Mouse (Mus musculus): Measurements from ENCODE around the gene Rbck1.

The Rbck1 gene

GRCm38 (mm10) chr2:152343329-152344213 lies 11.1 kb upstream of the Rbck1 start, which contains the start of gene Trib3:
TSS of gene Trib3 (minus strand) at chr2:152344032.
- DNase-seq (ENCODE audit: low spot score in 2 of 2), result peak in 1 of 2 experiments; percentile 62

- DNase-seq (ENCODE audit: low spot score in 2 of 2), result no peak
Observed at GRCm38 (mm10) chr2:152339631-152340179, 7.3 kb upstream of the Rbck1 start.

- no peak for DNase-seq (ENCODE audit: low spot score in 2 of 2)
Observed at GRCm38 (mm10) chr2:152338319-152338718, 5.9 kb upstream of the Rbck1 start.

GRCm38 (mm10) chr2:152337591-152338212 lies 5.2 kb upstream of the Rbck1 start:
- no peak for DNase-seq (ENCODE audit: low spot score in 2 of 2)

GRCm38 (mm10) chr2:152336856-152337255 lies 4.4 kb upstream of the Rbck1 start:
- DNase-seq (ENCODE audit: low spot score in 2 of 2), result no peak

- no peak for DNase-seq (ENCODE audit: low spot score in 2 of 2)
Observed at GRCm38 (mm10) chr2:152335289-152335820, 2.9 kb upstream of the Rbck1 start.

- no peak for DNase-seq (ENCODE audit: low spot score in 2 of 2)
Observed at GRCm38 (mm10) chr2:152333345-152334006, 1.0 kb upstream of the Rbck1 start.

- DNase-seq (ENCODE audit: low spot score in 2 of 2), result no peak
Observed at GRCm38 (mm10) chr2:152330858-152331423, 1.5 kb downstream of the Rbck1 start.

GRCm38 (mm10) chr2:152327980-152328379 lies 4.5 kb downstream of the Rbck1 start:
- no peak for DNase-seq (ENCODE audit: low spot score in 2 of 2)

- no peak for DNase-seq (ENCODE audit: low spot score in 2 of 2)
Observed at GRCm38 (mm10) chr2:152326654-152327053, 5.8 kb downstream of the Rbck1 start.

GRCm38 (mm10) chr2:152326157-152326556 lies 6.3 kb downstream of the Rbck1 start:
- no peak for DNase-seq (ENCODE audit: low spot score in 2 of 2)

GRCm38 (mm10) chr2:152324842-152325241 lies 7.6 kb downstream of the Rbck1 start:
- DNase-seq (ENCODE audit: low spot score in 2 of 2), result no peak

- DNase-seq (ENCODE audit: low spot score in 2 of 2), result no peak
Observed at GRCm38 (mm10) chr2:152323971-152324370, 8.5 kb downstream of the Rbck1 start.

GRCm38 (mm10) chr2:152322198-152322597 lies 10.3 kb downstream of the Rbck1 start:
- no peak for DNase-seq (ENCODE audit: low spot score in 2 of 2)

GRCm38 (mm10) chr2:152321558-152321957 lies 10.9 kb downstream of the Rbck1 start:
- no peak for DNase-seq (ENCODE audit: low spot score in 2 of 2)

GRCm38 (mm10) chr2:152317054-152317453 lies 15.4 kb downstream of the Rbck1 start:
- no peak for DNase-seq (ENCODE audit: low spot score in 2 of 2)

GRCm38 (mm10) chr2:152313926-152314325 lies 18.5 kb downstream of the Rbck1 start:
- DNase-seq (ENCODE audit: low spot score in 2 of 2), result no peak

GRCm38 (mm10) chr2:152312996-152313395 lies 19.5 kb downstream of the Rbck1 start:
- no peak for DNase-seq (ENCODE audit: low spot score in 2 of 2)

- DNase-seq (ENCODE audit: low spot score in 2 of 2), result no peak
Observed at GRCm38 (mm10) chr2:152307186-152307585, 25.3 kb downstream of the Rbck1 start.

GRCm38 (mm10) chr2:152305480-152305879 lies 27.0 kb downstream of the Rbck1 start:
- no peak for DNase-seq (ENCODE audit: low spot score in 2 of 2)

- DNase-seq (ENCODE audit: low spot score in 2 of 2), result no peak
Observed at GRCm38 (mm10) chr2:152303781-152304180, 28.7 kb downstream of the Rbck1 start.

All from left cerebral cortex, adult 9 months (tissue).